Mouse (Mus musculus): ENCODE results near the gene Sgsm2. TPM values are rescaled to one million over a fixed set of nuclear protein-coding genes. Genes with fewer than 3 reads are reported as not detected.
A peak's percentile ranks its signal among the peaks of the same experiment; 100 is the strongest.

Sgsm2 gene
- polyA plus RNA-seq, 1 experiment from 2014 or later = 4.2 TPM

GRCm38 (mm10) chr11:74850998-74851661 lies 45.7 kb downstream of the Sgsm2 start:
- no peak overlapping the region for H3K27ac ChIP-seq (ENCODE audit: low read length)
- H3K4me1 ChIP-seq (ENCODE audit: control insufficient read depth, insufficient read depth, low read length) = peaks cover 3% of the 10 kb centered on the region
- H3K27me3 ChIP-seq (replicated peaks; ENCODE audit: control insufficient read depth, insufficient read depth, low read length) = no peaks in the 10 kb centered on the region
- ATAC-seq = no peak
- H3K9ac ChIP-seq (ENCODE audit: low read depth, low read length) = no peak overlapping the region
- H3K4me2 ChIP-seq (ENCODE audit: low read depth, low read length) = no peak overlapping the region
- no peak overlapping the region for H3K4me3 ChIP-seq (ENCODE audit: low read length)
- 87% methylated on average over 14 of the region's 14 CpGs for WGBS
- no peaks in the 10 kb centered on the region for H3K9me3 ChIP-seq (ENCODE audit: control insufficient read depth, low read length)
- no peaks in the 10 kb centered on the region for H3K36me3 ChIP-seq (ENCODE audit: control insufficient read depth, insufficient read depth, low read length)

- peak; percentile 91 for ATAC-seq
- H3K27ac ChIP-seq (ENCODE audit: low read length) = peak overlapping the region; percentile 47; the same call in 1 of the 2 replicates
- peaks cover 15% of the 10 kb centered on the region for H3K36me3 ChIP-seq (ENCODE audit: control insufficient read depth, insufficient read depth, low read length)
- no peaks in the 10 kb centered on the region for H3K27me3 ChIP-seq (replicated peaks; ENCODE audit: control insufficient read depth, insufficient read depth, low read length)
- WGBS = 4% methylated on average over 13 of the region's 13 CpGs
- peak overlapping the region; percentile 43 for H3K4me2 ChIP-seq (ENCODE audit: low read depth, low read length)
- 0 out of 2 replicates have a peak overlapping the region, but pooled peaks have one; percentile 17 for H3K9ac ChIP-seq (ENCODE audit: low read depth, low read length)
- peaks cover 5% of the 10 kb centered on the region for H3K9me3 ChIP-seq (ENCODE audit: control insufficient read depth, low read length)
- H3K4me3 ChIP-seq (ENCODE audit: low read length) = 0 out of 2 replicates have a peak overlapping the region, but pooled peaks have one; percentile 0
- H3K4me1 ChIP-seq (ENCODE audit: control insufficient read depth, insufficient read depth, low read length) = peaks cover 9% of the 10 kb centered on the region
Measured at GRCm38 (mm10) chr11:74847919-74848521, 48.8 kb downstream of the Sgsm2 start.

GRCm38 (mm10) chr11:74845784-74846183 lies 51.1 kb downstream of the Sgsm2 start:
- H3K9me3 ChIP-seq (ENCODE audit: control insufficient read depth, low read length) = peaks cover 5% of the 10 kb centered on the region
- H3K27me3 ChIP-seq (replicated peaks; ENCODE audit: control insufficient read depth, insufficient read depth, low read length) = no peaks in the 10 kb centered on the region
- H3K4me2 ChIP-seq (ENCODE audit: low read depth, low read length) = no peak overlapping the region
- WGBS = 72% methylated on average over 3 of the region's 3 CpGs
- H3K9ac ChIP-seq (ENCODE audit: low read depth, low read length) = no peak overlapping the region
- no peak for ATAC-seq
- no peak overlapping the region for H3K27ac ChIP-seq (ENCODE audit: low read length)
- no peak overlapping the region for H3K4me3 ChIP-seq (ENCODE audit: low read length)
- H3K4me1 ChIP-seq (ENCODE audit: control insufficient read depth, insufficient read depth, low read length) = peaks cover 12% of the 10 kb centered on the region
- peaks cover 24% of the 10 kb centered on the region for H3K36me3 ChIP-seq (ENCODE audit: control insufficient read depth, insufficient read depth, low read length)

GRCm38 (mm10) chr11:74843761-74844160 lies 53.1 kb downstream of the Sgsm2 start:
- WGBS = 64% methylated on average over 5 of the region's 5 CpGs
- H3K27ac ChIP-seq (ENCODE audit: low read length) = no peak overlapping the region
- peaks cover 5% of the 10 kb centered on the region for H3K9me3 ChIP-seq (ENCODE audit: control insufficient read depth, low read length)
- no peaks in the 10 kb centered on the region for H3K27me3 ChIP-seq (replicated peaks; ENCODE audit: control insufficient read depth, insufficient read depth, low read length)
- H3K4me2 ChIP-seq (ENCODE audit: low read depth, low read length) = no peak overlapping the region
- H3K4me1 ChIP-seq (ENCODE audit: control insufficient read depth, insufficient read depth, low read length) = peaks cover 19% of the 10 kb centered on the region
- no peak overlapping the region for H3K9ac ChIP-seq (ENCODE audit: low read depth, low read length)
- H3K4me3 ChIP-seq (ENCODE audit: low read length) = no peak overlapping the region
- H3K36me3 ChIP-seq (ENCODE audit: control insufficient read depth, insufficient read depth, low read length) = peaks cover 24% of the 10 kb centered on the region
- no peak for ATAC-seq

- Histone ChIP-seq H3K27ac (ENCODE audit: low read length) (no peak overlapping the region), H3K9ac (ENCODE audit: low read depth, low read length) (no peak overlapping the region), H3K27me3 (replicated peaks; ENCODE audit: control insufficient read depth, insufficient read depth, low read length) (no peaks in the 10 kb centered on the region), H3K36me3 (ENCODE audit: control insufficient read depth, insufficient read depth, low read length) (peaks cover 24% of the 10 kb centered on the region), H3K4me1 (ENCODE audit: control insufficient read depth, insufficient read depth, low read length) (peaks cover 19% of the 10 kb centered on the region), H3K9me3 (ENCODE audit: control insufficient read depth, low read length) (peaks cover 5% of the 10 kb centered on the region), H3K4me2 (ENCODE audit: low read depth, low read length) (no peak overlapping the region), H3K4me3 (ENCODE audit: low read length) (no peak overlapping the region)
- WGBS = 79% methylated on average over 2 of the region's 2 CpGs
- no peak for ATAC-seq
Measured at GRCm38 (mm10) chr11:74843435-74843714, 53.5 kb downstream of the Sgsm2 start.

GRCm38 (mm10) chr11:74842656-74843434 lies 54.0 kb downstream of the Sgsm2 start:
- H3K9ac ChIP-seq (ENCODE audit: low read depth, low read length) = no peak overlapping the region
- ATAC-seq = no peak
- H3K9me3 ChIP-seq (ENCODE audit: control insufficient read depth, low read length) = peaks cover 5% of the 10 kb centered on the region
- peaks cover 16% of the 10 kb centered on the region for H3K4me1 ChIP-seq (ENCODE audit: control insufficient read depth, insufficient read depth, low read length)
- no peak overlapping the region for H3K27ac ChIP-seq (ENCODE audit: low read length)
- no peaks in the 10 kb centered on the region for H3K27me3 ChIP-seq (replicated peaks; ENCODE audit: control insufficient read depth, insufficient read depth, low read length)
- H3K4me2 ChIP-seq (ENCODE audit: low read depth, low read length) = no peak overlapping the region
- 89% methylated on average over 21 of the region's 22 CpGs for WGBS
- no peak overlapping the region for H3K4me3 ChIP-seq (ENCODE audit: low read length)
- H3K36me3 ChIP-seq (ENCODE audit: control insufficient read depth, insufficient read depth, low read length) = peaks cover 24% of the 10 kb centered on the region

- WGBS = 83% methylated on average over 13 of the region's 13 CpGs
- Histone ChIP-seq H3K36me3 (ENCODE audit: control insufficient read depth, insufficient read depth, low read length) (peaks cover 24% of the 10 kb centered on the region), H3K27me3 (replicated peaks; ENCODE audit: control insufficient read depth, insufficient read depth, low read length) (no peaks in the 10 kb centered on the region), H3K4me1 (ENCODE audit: control insufficient read depth, insufficient read depth, low read length) (peaks cover 21% of the 10 kb centered on the region), H3K9me3 (ENCODE audit: control insufficient read depth, low read length) (peaks cover 5% of the 10 kb centered on the region), H3K4me2 (ENCODE audit: low read depth, low read length) (no peak overlapping the region), H3K9ac (ENCODE audit: low read depth, low read length) (no peak overlapping the region), H3K27ac (ENCODE audit: low read length) (no peak overlapping the region), H3K4me3 (ENCODE audit: low read length) (no peak overlapping the region)
- ATAC-seq = no peak
Measured at GRCm38 (mm10) chr11:74842045-74842444, 54.8 kb downstream of the Sgsm2 start.

GRCm38 (mm10) chr11:74841366-74841765 lies 55.5 kb downstream of the Sgsm2 start:
- no peak overlapping the region for H3K27ac ChIP-seq (ENCODE audit: low read length)
- H3K9me3 ChIP-seq (ENCODE audit: control insufficient read depth, low read length) = peaks cover 5% of the 10 kb centered on the region
- peaks cover 26% of the 10 kb centered on the region for H3K4me1 ChIP-seq (ENCODE audit: control insufficient read depth, insufficient read depth, low read length)
- no peak overlapping the region for H3K4me2 ChIP-seq (ENCODE audit: low read depth, low read length)
- H3K27me3 ChIP-seq (replicated peaks; ENCODE audit: control insufficient read depth, insufficient read depth, low read length) = no peaks in the 10 kb centered on the region
- ATAC-seq = no peak
- WGBS = 91% methylated on average over 9 of the region's 9 CpGs
- no peak overlapping the region for H3K9ac ChIP-seq (ENCODE audit: low read depth, low read length)
- no peak overlapping the region for H3K4me3 ChIP-seq (ENCODE audit: low read length)
- peaks cover 24% of the 10 kb centered on the region for H3K36me3 ChIP-seq (ENCODE audit: control insufficient read depth, insufficient read depth, low read length)

GRCm38 (mm10) chr11:74840739-74841138 lies 56.1 kb downstream of the Sgsm2 start:
- WGBS = 89% methylated on average over 8 of the region's 8 CpGs
- no peak for ATAC-seq
- Histone ChIP-seq H3K4me3 (ENCODE audit: low read length) (no peak overlapping the region), H3K9me3 (ENCODE audit: control insufficient read depth, low read length) (peaks cover 3% of the 10 kb centered on the region), H3K27me3 (replicated peaks; ENCODE audit: control insufficient read depth, insufficient read depth, low read length) (no peaks in the 10 kb centered on the region), H3K4me1 (ENCODE audit: control insufficient read depth, insufficient read depth, low read length) (peaks cover 26% of the 10 kb centered on the region), H3K27ac (ENCODE audit: low read length) (no peak overlapping the region), H3K4me2 (ENCODE audit: low read depth, low read length) (no peak overlapping the region), H3K9ac (ENCODE audit: low read depth, low read length) (no peak overlapping the region), H3K36me3 (ENCODE audit: control insufficient read depth, insufficient read depth, low read length) (peaks cover 23% of the 10 kb centered on the region)

Measured in intestine, embryonic 16.5 days (tissue).